Mouse (Mus musculus) heart, embryonic 10.5 days (tissue): Measurements from ENCODE around the gene Alk. TPM values are rescaled to one million over a fixed set of nuclear protein-coding genes. Genes with fewer than 3 reads are reported as not detected.

Experiments
- DNase-seq: peaks from one replicate; pipeline ENCODE4 v3.0.0-alpha.2; 2017; ENCODE audit warnings: low spot score
- H3K27ac ChIP-seq: fragments of 300-500 bp; sonication (generic); 2 replicates; pipeline ENCODE4 v1.5.1; 2016; ENCODE audit warnings: mild to moderate bottlenecking
- H3K27me3 ChIP-seq: fragments of 300-500 bp; sonication (generic); 2 replicates; pipeline ENCODE4 v1.6.1; 2016; ENCODE audit warnings: mild to moderate bottlenecking; ENCODE audit not compliant: poor library complexity, insufficient read depth, severe bottlenecking
- H3K36me3 ChIP-seq: fragments of 300-500 bp; sonication (generic); 2 replicates; pipeline ENCODE4 v1.6.1; 2016; ENCODE audit warnings: mild to moderate bottlenecking, moderate library complexity
- H3K4me1 ChIP-seq: fragments of 300-500 bp; sonication (generic); 2 replicates; pipeline ENCODE4 v1.6.1; 2016; ENCODE audit warnings: mild to moderate bottlenecking
- H3K4me3 ChIP-seq: fragments of 300-500 bp; sonication (generic); 2 replicates; pipeline ENCODE4 v1.5.1; 2016; ENCODE audit warnings: mild to moderate bottlenecking, moderate library complexity
- H3K9me3 ChIP-seq: fragments of 300-500 bp; sonication (generic); 2 replicates; pipeline ENCODE4 v1.6.1; 2016; ENCODE audit warnings: mild to moderate bottlenecking, moderate library complexity
- WGBS: fragments of 180-500 bp; shearing (Covaris S2); methylation state at CpG from one replicate; pipeline ENCODE4 v1.1.7; 2016; 5-methylcytosine and 5-hydroxymethylcytosine counted together
- polyA plus RNA-seq: library from polyadenylated mRNA; unstranded; fragments of >200 nt; fragmentation: Nextera tagmentation; extraction: Ambion mirVana; gene quantifications from 2 replicates; pipeline ENCODE4 v1.2.1, GENCODE M21; 2016

Gene Alk
- polyA plus RNA-seq, 1 experiment from 2014 or later, result 0.78 TPM

- H3K9me3 ChIP-seq, result no peaks in the 10 kb centered on the region
- no peak overlapping the region for H3K4me3 ChIP-seq
- DNase-seq, result no peak
- H3K27ac ChIP-seq, result no peak overlapping the region
- no peaks in the 10 kb centered on the region for H3K27me3 ChIP-seq
- H3K4me1 ChIP-seq, result no peaks in the 10 kb centered on the region
- no peaks in the 10 kb centered on the region for H3K36me3 ChIP-seq
- 78% methylated on average over 9 of the region's 9 CpGs for WGBS
These were observed 561.3 kb downstream of the Alk start for GRCm38 (mm10) chr17:72043001-72043666.

- H3K36me3 ChIP-seq, result no peaks in the 10 kb centered on the region
- no peaks in the 10 kb centered on the region for H3K27me3 ChIP-seq
- H3K9me3 ChIP-seq, result no peaks in the 10 kb centered on the region
- no peak for DNase-seq
- no peak overlapping the region for H3K4me3 ChIP-seq
- 77% methylated on average over 7 of the region's 7 CpGs for WGBS
- H3K27ac ChIP-seq, result no peak overlapping the region
- no peaks in the 10 kb centered on the region for H3K4me1 ChIP-seq
These were observed 565.1 kb downstream of the Alk start for GRCm38 (mm10) chr17:72039176-72039948.

GRCm38 (mm10) chr17:72038371-72038770 lies 566.1 kb downstream of the Alk start:
- no peak for DNase-seq
- no peaks in the 10 kb centered on the region for H3K27me3 ChIP-seq
- no peak overlapping the region for H3K27ac ChIP-seq
- no peaks in the 10 kb centered on the region for H3K36me3 ChIP-seq
- H3K9me3 ChIP-seq, result no peaks in the 10 kb centered on the region
- H3K4me1 ChIP-seq, result no peaks in the 10 kb centered on the region
- WGBS, result 74% methylated on average over 5 of the region's 5 CpGs
- no peak overlapping the region for H3K4me3 ChIP-seq

- Histone ChIP-seq H3K36me3 (no peaks in the 10 kb centered on the region), H3K4me3 (no peak overlapping the region), H3K27me3 (no peaks in the 10 kb centered on the region), H3K27ac (no peak overlapping the region), H3K9me3 (no peaks in the 10 kb centered on the region), H3K4me1 (no peaks in the 10 kb centered on the region)
- 75% methylated on average over 7 of the region's 7 CpGs for WGBS
- DNase-seq, result no peak
These were observed 573.8 kb downstream of the Alk start for GRCm38 (mm10) chr17:72030672-72031071.

GRCm38 (mm10) chr17:72023323-72023722 lies 581.1 kb downstream of the Alk start:
- no peaks in the 10 kb centered on the region for H3K36me3 ChIP-seq
- no peak overlapping the region for H3K27ac ChIP-seq
- 82% methylated on average over 9 of the region's 9 CpGs for WGBS
- H3K4me1 ChIP-seq, result no peaks in the 10 kb centered on the region
- DNase-seq, result no peak
- H3K4me3 ChIP-seq, result no peak overlapping the region
- no peaks in the 10 kb centered on the region for H3K9me3 ChIP-seq
- H3K27me3 ChIP-seq, result no peaks in the 10 kb centered on the region

GRCm38 (mm10) chr17:72021733-72022669 lies 582.4 kb downstream of the Alk start:
- Histone ChIP-seq H3K4me3 (no peak overlapping the region), H3K4me1 (no peaks in the 10 kb centered on the region), H3K9me3 (no peaks in the 10 kb centered on the region), H3K27me3 (no peaks in the 10 kb centered on the region), H3K36me3 (no peaks in the 10 kb centered on the region), H3K27ac (no peak overlapping the region)
- 76% methylated on average over 10 of the region's 10 CpGs for whole genome bisulfite sequencing
- no peak for DNase-seq

GRCm38 (mm10) chr17:72017329-72017728 lies 587.1 kb downstream of the Alk start:
- H3K27ac ChIP-seq, result no peak overlapping the region
- no peaks in the 10 kb centered on the region for H3K4me1 ChIP-seq
- no peaks in the 10 kb centered on the region for H3K36me3 ChIP-seq
- H3K27me3 ChIP-seq, result no peaks in the 10 kb centered on the region
- no peak overlapping the region for H3K4me3 ChIP-seq
- no peak for DNase-seq
- no peaks in the 10 kb centered on the region for H3K9me3 ChIP-seq

GRCm38 (mm10) chr17:72015253-72015652 lies 589.2 kb downstream of the Alk start:
- Histone ChIP-seq H3K4me3 (no peak overlapping the region), H3K4me1 (no peaks in the 10 kb centered on the region), H3K27me3 (no peaks in the 10 kb centered on the region), H3K27ac (no peak overlapping the region), H3K9me3 (no peaks in the 10 kb centered on the region), H3K36me3 (no peaks in the 10 kb centered on the region)
- WGBS, result 84% methylated on average over 3 of the region's 3 CpGs
- no peak for DNase-seq

- Histone ChIP-seq H3K4me3 (no peak overlapping the region), H3K27ac (no peak overlapping the region), H3K36me3 (no peaks in the 10 kb centered on the region), H3K9me3 (no peaks in the 10 kb centered on the region), H3K27me3 (no peaks in the 10 kb centered on the region; the same call in 1 of the 2 replicates), H3K4me1 (no peaks in the 10 kb centered on the region)
- 85% methylated on average over 9 of the region's 9 CpGs for WGBS
- DNase-seq, result no peak
These were observed 591.7 kb downstream of the Alk start for GRCm38 (mm10) chr17:72012775-72013174.

- no peak for DNase-seq
- Histone ChIP-seq H3K36me3 (no peaks in the 10 kb centered on the region), H3K9me3 (no peaks in the 10 kb centered on the region), H3K27ac (no peak overlapping the region), H3K27me3 (no peaks in the 10 kb centered on the region; the same call in 1 of the 2 replicates), H3K4me1 (no peaks in the 10 kb centered on the region), H3K4me3 (no peak overlapping the region)
- WGBS, result 85% methylated on average over 2 of the region's 2 CpGs
These were observed 594.6 kb downstream of the Alk start for GRCm38 (mm10) chr17:72009836-72010235.

- Histone ChIP-seq H3K27me3 (no peaks in the 10 kb centered on the region; the same call in 1 of the 2 replicates), H3K36me3 (no peaks in the 10 kb centered on the region), H3K27ac (no peak overlapping the region), H3K4me1 (no peaks in the 10 kb centered on the region), H3K4me3 (no peak overlapping the region), H3K9me3 (no peaks in the 10 kb centered on the region)
- WGBS, result 80% methylated on average over 5 of the region's 5 CpGs
- no peak for DNase-seq
These were observed 596.0 kb downstream of the Alk start for GRCm38 (mm10) chr17:72008389-72008788.

GRCm38 (mm10) chr17:72005365-72005764 lies 599.1 kb downstream of the Alk start:
- WGBS, result 70% methylated on average over 6 of the region's 6 CpGs
- Histone ChIP-seq H3K9me3 (no peaks in the 10 kb centered on the region), H3K4me3 (no peak overlapping the region), H3K27ac (no peak overlapping the region), H3K4me1 (no peaks in the 10 kb centered on the region), H3K27me3 (no peaks in the 10 kb centered on the region; the same call in 1 of the 2 replicates), H3K36me3 (no peaks in the 10 kb centered on the region)
- no peak for DNase-seq
